Mouse (Mus musculus): ENCODE measurements around the gene Phtf1.

DNA sequence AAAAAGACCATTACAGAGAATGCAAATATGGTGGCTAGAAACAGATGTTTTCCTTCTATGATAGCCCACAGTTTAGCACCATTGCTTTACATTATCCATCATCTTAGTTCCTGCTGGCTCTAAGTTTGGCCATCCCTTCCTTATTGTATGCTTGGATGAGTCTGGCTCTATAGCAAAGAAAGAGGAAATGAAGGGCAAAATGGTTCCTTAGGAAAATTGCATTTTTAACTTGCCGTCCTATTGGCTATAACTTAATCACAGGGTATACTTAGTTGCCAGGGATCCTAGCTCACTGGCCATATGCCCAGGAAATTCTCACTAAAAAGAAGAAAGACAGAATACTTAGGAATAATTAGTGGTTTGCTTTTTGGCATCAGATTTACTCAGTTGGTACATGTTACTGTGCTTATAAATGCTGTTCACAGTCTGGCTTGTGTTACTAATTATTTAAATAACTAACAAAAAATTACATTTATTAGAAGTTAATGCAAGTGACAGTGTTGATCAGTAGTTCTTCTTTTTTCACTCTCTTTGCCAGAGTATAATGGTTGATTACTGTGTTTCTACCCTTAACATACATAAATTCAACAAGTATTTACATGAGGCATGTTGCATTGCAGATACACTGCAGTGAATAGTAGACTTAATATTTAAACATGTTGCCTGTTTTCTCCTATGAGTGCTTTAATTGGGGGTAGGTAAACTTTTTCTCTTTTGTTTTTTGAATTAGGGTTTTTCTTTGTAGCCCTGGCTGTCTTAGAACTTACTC lies 22.9 kb upstream of the Phtf1 start:
- TF ChIP-seq MAX (IDR thresholded peaks at IDR 0.05; ENCODE audit: low read depth) (no peak), MYOD1 (IDR thresholded peaks at IDR 0.05; ENCODE audit: control insufficient read depth in 1 of 3, insufficient read length in 2 of 3, low read depth in 2 of 3) (no peak), POLR2AphosphoS2 (IDR thresholded peaks at IDR 0.05; ENCODE audit: insufficient read length, low read depth) (no peak), POLR2A (IDR thresholded peaks at IDR 0.05; ENCODE audit: insufficient read length, low read depth) (no peak), MYOG (IDR thresholded peaks at IDR 0.05; ENCODE audit: control insufficient read depth in 1 of 3, insufficient read depth in 1 of 3, insufficient read length in 2 of 3, low read depth in 2 of 3) (no peak), E2F4 (IDR thresholded peaks at IDR 0.05; ENCODE audit: insufficient read depth) (no peak), REST (IDR thresholded peaks at IDR 0.05; ENCODE audit: insufficient read depth, insufficient read length) (no peak), USF1 (IDR thresholded peaks at IDR 0.05; ENCODE audit: low read depth) (no peak), CEBPB (IDR thresholded peaks at IDR 0.05; ENCODE audit: insufficient read depth, poor library complexity, severe bottlenecking) (no peak)

Measured in myocyte (in vitro differentiated cells).